Mouse (Mus musculus): ENCODE results near the gene Tctn3.
"Not testable (repeated sequence)": the region's sequence is repeated elsewhere in the genome, so short reads cannot be mapped to it uniquely, and the experiment has no call there.

Gene Tctn3

DNA sequence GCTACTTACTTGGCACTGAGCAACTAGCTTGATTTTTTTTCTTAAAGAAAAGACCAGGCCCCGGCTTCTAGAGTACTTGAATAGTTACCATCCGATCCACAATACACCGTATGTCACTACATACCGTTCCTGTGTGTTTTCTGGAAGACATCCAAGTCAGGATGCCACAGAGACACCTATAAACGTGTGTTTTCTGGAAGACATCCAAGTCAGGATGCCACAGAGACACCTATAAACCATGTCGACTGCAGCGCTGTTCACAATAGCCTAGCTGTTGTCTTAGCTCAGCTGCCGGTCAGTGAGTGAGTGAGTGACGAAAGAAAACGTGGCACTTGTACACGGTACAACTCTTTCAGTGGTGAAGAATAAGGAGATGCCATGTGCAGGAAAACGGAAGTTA is 13.9 kb upstream of the Tctn3 start:
- no peak for DNase-seq (ENCODE audit: low spot score in 2 of 2)

DNA sequence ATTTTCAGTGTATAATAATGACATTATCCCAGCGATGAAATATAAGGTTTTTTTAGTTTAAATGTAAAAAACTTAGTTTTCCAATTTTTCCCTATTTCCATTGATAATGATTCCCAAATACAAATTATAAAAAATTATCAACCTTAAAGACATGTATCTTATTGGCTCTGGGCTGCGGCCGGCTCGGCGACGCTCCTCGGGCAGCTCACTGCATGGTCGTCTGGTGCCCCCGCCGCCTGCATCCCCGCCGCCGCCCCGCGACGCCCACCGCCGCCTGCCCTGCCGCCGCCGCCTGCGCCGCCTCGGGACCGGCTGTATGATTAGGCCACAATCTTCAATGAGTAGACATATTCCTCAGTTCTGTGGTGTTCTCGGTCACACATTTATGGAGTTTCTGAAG is 9.6 kb upstream of the Tctn3 start:
- DNase-seq (ENCODE audit: low spot score in 2 of 2) = not testable (repeated sequence)

DNA sequence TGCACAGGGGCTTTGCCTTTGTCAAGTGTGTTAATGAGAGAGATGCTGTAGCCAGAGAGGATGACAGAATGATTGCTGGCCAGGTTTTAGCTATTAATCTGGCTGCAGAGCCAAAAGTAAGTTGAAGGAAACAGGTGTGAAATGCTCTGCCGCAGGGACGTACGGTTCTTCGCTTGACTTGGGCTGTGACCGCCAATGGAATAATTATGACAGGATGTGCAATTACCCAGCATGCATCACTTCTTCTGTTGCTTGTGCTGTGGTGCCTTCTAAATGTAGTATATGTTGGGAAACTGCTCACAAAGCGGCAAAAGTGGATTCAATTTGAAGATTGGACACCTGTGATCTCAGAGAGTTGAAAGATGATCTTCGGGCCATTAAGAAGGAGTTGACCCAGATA is 4.0 kb upstream of the Tctn3 start:
- no peak for DNase-seq (ENCODE audit: low spot score in 2 of 2)

DNA sequence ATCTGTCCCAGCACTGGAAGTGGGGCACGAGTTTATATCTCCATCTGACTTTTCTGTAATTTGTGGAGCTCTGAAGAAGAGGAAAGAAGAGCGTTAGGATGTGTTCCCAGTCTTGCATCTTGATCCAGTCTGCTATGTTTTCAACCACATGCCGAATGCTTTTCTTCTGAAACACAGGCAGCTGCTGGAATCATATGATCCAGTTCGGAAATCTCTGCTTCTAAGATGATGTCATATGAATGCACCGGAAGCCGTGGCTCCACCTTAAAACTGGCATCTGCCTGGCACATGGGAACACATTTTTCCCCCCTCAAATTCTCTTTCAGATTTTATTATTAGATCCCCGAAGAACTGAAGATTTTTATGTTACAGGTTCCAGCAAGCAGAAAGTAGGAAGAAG is 2.8 kb upstream of the Tctn3 start:
- no peak for DNase-seq (ENCODE audit: low spot score in 2 of 2)

DNA sequence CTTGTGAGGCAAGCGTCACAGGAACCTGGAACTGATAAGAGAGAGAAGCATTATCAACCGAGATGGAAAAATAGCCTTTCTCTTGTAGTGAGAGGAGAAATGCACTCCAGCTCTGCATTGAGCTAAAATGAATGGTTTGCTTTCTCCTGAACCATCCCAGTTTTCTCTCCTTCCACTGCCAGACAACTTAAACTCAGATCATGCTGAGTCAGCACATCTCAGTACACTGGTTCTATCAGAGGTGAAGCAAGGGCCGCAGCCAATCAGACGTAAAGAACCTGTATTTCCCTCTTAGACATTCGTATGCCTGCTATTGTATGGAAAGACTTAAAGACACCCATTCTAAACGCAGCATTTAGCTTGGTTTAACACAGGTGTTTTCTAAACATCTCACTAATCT is 4.4 kb downstream of the Tctn3 start:
- DNase-seq (ENCODE audit: low spot score in 2 of 2) = no peak

DNA sequence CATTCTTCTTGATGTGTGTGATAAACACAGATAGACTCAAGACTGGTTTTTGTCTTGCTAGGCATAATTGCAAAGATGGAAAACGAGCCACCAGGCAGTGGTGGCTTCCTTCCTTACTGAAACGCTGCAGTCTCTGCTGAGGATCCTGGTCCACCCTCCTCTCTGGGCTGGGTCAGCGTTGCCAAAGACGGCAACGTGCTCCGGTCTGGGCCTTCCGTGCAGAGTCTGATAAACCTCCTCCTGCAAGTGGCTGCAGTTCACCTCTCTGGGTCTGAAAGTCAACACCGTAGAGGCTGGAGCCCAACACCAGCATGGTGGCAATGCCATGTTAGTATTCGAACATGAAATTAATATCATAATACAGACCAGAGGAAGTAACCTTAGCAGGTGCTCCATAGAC is 6.8 kb downstream of the Tctn3 start:
- no peak for DNase-seq (ENCODE audit: low spot score in 2 of 2)

DNA sequence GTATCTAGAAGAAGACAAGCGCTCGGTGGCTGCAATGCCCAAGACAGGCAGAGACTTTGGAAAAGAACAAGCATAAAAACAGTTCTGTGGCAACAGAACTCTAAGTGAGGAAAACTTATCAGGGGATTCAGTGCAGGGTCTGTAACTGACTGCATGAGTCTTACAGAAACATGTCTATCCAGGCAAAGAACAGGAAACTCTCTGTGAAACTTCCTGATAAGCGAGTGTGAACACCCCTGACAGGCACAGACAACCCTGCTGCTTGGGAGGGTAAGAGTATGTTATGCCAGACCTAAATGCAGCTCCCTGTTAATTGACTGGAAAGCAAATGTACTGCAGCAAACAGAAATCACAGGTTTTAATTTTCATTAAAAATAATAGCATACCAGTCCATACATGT is 10.2 kb downstream of the Tctn3 start:
- DNase-seq (ENCODE audit: low spot score in 2 of 2) = no peak

DNA sequence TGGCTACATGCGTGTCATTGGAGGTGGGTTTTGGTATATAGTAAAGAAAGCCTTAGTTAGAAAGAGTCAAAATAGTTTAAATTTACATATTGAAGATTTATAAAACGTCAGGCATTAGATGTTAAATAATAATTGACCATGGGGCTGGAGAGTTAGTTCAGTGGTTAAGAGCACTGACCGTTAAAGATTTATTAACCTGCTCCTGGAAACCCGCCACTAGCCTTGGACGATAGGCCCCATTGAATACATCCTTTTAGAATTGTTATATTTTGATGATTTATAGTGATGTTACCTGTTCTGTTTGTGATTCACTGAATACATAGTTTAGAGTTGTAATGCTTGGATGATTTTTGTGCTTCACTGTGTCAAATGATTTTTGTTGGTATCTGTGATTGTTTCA is 11.2 kb downstream of the Tctn3 start:
- DNase-seq (ENCODE audit: low spot score in 2 of 2) = not testable (repeated sequence)

DNA sequence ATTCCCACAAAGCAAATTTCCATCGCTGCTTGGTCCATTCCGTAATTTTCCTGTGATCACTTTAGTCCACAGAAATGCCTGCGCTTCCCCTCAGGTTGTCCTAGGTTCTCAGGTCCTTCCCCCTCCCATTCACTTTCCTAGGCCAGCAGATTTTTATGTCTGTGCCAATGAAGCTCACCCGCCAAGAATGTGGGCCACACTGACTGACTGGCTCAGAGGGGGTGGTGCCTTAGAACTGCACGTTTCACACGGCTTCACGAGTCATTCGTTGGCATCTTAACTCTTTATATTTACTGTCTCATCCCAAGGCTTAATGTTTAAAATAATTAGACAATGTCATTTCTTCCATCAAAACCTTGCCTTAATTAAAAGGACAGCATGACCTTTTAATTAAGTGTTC is 16.2 kb downstream of the Tctn3 start:
- no peak for DNase-seq (ENCODE audit: low spot score in 2 of 2)

DNA sequence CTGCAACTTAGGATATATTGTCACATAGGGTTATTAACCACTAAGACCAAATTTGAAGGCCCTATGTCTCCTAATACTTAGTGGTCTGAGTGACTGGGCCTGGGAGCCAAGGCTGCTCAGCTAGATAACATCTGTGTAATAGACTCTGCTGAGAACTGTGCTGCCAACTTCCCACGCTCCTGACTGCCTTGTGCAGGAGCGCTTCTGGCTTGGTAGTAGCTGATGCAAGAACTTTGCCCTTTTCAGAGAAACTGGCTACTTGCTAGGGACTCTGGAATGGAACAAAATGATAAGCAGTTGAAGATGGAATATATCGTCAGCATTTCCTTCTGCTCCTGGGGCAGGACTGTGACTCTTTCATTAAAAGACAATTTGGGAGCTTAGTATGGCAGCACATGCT is 16.8 kb downstream of the Tctn3 start:
- no peak for DNase-seq (ENCODE audit: low spot score in 2 of 2)

DNA sequence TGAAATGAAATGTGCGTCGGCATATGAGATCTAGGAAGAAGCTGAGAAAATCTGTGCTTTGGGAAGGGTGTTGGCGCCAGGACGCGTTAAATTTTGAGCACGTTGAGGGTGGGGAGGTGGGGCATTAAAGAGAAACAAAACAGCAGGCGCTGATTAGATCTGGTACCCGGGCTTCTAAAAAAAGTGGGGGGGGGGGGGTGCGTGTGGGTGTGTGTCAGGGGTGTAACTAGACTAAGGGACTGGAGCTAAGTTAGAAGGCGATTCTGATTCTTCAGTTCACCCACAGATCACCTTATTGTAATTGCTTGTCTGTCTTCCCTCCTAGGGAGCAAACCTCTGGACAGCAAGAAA is 22.5 kb downstream of the Tctn3 start:
- no peak for DNase-seq (ENCODE audit: low spot score in 2 of 2)

DNA sequence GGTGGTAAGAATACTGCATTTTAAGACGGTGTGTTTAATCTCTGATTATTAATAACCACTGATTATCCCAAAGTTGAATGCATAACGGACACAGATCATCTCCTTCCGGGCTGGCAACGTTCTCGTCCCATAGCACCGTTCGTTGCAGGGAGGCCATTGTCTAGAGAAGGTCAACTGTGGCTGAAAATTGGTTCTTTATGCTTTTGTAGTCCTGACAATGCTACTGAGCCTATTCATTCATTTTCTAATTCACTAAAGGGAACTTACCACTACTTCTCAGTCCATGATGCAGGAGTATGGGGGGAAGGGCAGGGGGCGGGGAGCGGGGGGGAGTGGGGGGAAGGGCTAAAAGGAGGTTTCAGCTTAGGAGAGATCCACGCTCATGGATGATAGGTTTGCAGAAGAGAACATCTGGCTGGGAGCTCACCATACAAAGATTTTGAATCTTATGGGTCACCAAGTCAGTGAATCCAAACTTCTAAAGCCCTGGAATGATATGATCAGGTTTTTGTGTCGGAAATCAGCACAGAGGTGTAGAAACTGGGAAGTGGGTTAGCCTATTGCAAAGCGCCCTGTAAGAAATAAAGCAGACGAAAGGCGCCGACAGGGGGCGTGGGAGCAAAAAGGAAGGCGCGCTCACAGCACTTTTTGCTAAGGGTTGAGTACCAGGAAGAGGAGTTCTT is 23.0 kb downstream of the Tctn3 start:
- DNase-seq (ENCODE audit: low spot score in 2 of 2) = peak; percentile 90 to 91

DNA sequence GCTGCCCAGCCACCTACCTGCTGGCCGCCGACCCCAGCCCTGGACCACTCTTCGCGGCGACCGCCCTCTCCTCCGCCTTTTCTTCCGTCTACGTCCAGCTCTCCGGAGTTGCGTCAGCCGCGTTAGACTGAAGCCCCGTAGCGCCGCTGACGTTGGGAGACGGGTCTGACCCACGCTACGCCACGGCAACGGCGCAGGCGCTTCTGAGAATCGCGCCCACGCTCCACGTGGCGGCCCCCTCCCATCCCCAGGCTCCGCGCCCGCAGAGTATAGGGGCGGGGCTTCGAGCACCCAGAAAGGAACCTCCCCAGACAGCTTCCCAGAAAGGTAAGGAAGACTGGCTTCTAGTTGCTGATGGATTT is 23.8 kb downstream of the Tctn3 start, which contains the start of gene Aldh18a1:
TSS of gene Aldh18a1 (minus strand) at position 171 of the 362 bp plus-strand sequence.
- DNase-seq (ENCODE audit: low spot score in 2 of 2) = peak; percentile 94 to 95

DNA sequence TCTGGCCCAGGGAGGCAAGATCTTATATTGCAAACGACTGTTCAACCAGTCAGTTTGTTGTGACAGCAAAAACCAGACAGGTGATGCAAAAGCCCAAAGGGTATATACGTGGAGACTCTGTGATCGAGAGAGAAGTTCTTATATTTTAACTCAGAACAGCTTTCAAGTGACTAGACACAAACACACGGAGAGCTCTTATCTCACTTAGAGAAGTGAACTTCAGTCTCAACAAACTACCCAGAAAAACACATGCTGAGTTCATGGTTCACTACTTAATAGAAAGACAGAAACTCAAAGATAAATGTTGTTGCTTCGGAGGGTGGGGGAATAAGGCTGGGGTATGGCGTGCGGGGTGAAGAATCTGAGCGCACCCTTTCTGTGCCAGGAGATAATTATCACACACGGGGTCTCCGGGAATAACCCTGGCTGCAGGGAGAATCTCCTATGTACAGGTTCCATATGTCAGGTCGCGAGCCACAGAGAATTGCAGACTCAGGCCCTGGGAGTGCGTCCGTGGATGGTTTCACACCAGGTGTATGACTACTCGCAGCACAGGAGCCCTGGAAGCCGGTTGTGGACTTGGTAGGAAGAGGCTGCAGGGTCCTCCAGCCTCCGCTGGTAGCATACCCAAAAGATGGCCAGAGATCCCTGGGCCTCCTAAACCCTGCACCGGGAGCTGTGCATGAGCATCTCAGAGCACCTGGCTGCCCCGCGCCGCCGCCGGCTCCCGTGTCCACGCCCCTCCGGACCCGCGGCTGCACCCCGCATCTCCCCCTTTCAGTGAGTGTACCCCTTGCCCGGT is 24.3 kb downstream of the Tctn3 start:
- no peak for DNase-seq (ENCODE audit: low spot score in 2 of 2)

DNA sequence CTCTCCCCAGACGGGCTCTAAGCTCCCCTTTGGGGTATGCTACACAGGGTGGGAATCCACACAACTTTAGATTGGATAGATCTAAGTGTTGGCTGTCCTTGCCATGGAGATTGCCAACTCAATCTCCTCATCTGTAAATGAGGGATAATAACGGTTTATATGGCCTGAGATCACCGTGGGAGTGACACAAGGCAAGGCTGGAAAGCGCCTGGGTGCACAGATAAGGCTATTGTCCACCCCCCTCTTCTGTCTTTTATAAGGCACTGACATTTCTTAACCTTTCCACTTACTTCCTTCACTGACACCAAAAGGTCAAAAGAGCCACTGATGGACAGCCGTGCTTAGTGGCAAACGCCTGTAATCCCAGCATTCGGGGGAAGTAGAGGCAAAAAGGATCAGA is 25.1 kb downstream of the Tctn3 start:
- no peak for DNase-seq (ENCODE audit: low spot score in 2 of 2)

DNA sequence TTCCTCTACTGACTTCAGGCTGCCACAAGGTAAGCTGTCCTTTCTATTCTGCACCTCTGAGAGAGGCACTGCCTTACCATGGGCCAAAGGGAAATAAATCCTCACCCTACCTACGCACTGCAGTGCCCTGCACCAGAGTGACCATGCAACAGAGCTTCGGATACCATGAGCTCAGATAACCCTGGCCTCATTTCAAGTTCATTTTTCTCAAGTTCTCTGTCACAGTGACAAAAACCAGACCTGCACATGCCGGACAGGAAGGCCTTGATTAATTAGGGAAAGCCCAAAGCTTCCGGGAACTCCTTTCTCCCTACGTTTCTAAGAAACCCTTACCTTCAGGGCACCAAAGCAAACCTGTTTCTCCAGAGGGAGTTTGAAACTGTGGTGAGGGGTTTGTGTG is 30.4 kb downstream of the Tctn3 start:
- no peak for DNase-seq (ENCODE audit: low spot score in 2 of 2)

DNA sequence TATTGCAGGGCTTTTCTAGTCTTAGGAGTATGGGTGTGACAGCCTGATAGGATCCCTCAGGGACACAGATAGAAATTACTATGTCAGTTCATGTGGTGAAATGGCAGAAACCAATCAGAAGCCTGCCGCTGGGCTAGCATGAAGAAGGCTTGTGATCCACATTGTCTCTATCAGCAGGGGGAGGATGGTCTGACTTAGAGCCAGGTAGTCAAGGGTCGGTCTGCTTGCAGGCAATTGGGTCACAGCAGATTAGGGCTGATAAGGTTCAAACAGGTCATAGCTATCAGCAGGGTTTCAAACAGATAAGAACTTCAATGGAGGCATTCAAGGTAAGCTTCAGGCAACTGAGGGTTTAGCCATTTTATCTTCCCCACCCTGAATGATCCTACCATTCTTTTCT is 31.1 kb downstream of the Tctn3 start:
- no peak for DNase-seq (ENCODE audit: low spot score in 2 of 2)

DNA sequence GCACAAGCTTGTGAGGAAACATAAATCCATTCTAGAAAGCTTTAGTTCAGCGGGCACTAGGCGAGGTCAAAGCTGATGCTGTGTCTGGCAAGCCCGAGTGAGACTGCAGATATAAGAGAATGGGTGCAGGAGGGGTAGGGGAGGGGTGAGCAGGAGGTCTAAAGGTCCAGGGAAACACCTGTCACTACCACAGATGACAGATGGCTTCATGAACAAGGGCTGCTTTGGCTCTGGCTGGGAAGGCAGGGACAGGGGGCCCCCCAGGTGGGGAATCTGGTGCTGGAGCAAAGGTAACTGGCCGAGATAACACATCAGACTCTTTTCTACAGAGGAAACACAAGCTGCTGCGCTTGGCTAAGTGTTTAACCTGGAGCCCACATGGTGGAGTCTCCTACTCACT is 36.6 kb downstream of the Tctn3 start:
- DNase-seq (ENCODE audit: low spot score in 2 of 2) = no peak

DNA sequence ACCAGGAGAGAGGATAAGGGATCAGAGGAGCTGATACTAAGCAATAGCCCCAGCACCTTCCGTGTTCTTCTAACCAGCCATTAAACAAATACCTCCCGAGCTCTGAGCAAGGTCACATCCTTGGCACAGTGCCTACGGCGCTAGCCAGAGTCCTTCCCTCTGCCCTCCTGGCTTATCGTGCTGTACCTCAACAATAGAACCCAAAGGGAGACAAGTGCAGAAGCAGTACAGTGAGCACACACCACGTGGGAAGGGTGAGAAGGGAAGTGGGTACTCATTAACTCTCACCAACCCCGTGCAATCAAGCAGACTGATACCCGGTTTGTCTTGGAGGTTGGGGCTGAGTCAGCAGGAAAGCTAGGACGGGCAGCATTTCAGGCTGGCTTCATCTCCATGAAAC is 41.3 kb downstream of the Tctn3 start:
- DNase-seq (ENCODE audit: low spot score in 2 of 2) = no peak

DNA sequence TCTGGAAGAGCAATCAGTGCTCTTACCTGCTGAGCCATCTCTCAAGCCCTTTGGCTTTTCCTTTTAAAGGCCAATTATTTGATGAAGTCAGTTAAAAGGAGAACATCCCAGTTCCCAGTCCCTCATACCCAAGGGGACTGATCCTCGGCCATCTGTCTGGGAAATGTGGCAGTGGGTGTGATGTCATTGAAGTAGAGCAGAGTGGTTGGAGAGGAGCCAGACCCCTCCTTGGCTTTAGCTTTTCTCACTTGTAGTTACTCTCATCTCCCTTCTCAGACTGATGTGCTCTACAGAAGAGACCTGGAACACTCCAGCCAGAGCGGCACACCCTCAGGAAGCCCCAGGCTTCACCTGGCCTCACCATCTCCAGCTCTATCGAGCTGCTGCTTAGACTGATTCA is 44.4 kb downstream of the Tctn3 start:
- no peak for DNase-seq (ENCODE audit: low spot score in 2 of 2)

DNA sequence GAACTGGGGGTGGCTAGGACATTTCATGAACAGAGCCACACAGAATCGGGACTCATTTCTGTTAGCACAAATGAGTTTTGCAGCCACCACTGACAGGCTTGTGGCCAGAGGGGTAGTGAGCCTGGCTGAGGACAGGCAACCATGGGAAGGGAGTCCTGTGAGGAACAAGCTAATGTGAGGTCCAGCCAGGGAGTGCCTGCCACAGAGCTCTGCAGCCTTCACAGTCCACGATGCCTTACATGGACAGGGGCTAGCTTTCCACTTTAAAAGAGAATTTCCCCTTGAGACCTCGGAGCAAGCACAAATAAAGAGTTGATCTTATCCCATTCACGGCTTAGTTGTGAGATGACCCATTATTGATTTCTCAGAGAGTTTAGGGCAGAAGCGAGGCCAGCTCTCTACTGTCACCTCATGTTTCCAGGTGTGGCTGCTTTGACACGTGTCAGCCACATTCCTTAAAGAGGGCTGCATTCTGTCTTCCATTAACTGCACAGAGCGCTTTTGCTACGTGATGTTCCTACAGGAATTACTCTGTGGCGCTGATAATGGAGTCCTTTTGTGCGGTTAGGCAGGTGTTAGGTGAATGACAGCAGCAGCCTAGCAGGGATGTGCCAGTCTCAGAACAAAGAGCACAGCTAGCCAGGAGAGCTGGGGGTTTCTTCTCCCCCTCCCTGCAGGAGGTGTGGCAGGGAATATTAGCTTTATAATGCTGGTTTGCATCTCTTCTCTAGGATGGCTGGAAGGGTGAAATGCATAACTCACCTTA is 48.0 kb downstream of the Tctn3 start:
- DNase-seq (ENCODE audit: low spot score in 2 of 2) = no peak

DNA sequence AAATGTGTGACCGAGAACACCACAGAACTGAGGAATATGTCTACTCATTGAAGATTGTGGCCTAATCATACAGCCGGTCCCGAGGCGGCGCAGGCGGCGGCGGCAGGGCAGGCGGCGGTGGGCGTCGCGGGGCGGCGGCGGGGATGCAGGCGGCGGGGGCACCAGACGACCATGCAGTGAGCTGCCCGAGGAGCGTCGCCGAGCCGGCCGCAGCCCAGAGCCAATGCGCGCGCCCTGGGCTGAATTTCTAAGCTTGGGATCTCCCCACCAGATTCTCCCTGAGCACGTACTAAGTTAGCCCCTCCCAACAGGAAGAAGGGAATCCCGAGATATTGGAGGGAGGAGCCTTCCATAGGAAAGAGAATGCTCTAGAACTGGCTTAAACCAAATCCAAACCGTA is 50.5 kb downstream of the Tctn3 start:
- DNase-seq (ENCODE audit: low spot score in 2 of 2) = not testable (repeated sequence)

DNA sequence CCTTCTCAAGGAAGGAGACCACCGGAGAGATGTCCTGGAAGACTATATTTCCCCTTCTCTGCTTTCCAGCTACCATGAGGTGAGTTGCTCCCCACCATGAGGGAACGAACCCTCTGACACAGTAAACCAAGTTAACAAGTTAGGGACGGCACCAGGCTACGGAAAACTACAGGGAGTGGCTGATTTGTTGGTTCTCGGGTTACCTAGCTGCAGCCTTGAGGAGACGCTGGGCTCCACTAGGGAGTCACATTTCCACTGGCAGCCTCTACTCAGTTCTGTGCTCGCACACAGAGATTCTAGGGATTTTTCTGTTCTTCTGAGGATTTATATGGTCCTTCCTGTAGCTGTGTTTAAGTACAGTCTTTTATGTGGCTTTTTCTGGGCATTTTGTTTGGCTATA is 56.0 kb downstream of the Tctn3 start:
- no peak for DNase-seq (ENCODE audit: low spot score in 2 of 2)

Measured in right cerebral cortex, adult 2 months (tissue).